23 mouse cellular contexts compared by ENCODE assay signal in the genomic region with DNA sequence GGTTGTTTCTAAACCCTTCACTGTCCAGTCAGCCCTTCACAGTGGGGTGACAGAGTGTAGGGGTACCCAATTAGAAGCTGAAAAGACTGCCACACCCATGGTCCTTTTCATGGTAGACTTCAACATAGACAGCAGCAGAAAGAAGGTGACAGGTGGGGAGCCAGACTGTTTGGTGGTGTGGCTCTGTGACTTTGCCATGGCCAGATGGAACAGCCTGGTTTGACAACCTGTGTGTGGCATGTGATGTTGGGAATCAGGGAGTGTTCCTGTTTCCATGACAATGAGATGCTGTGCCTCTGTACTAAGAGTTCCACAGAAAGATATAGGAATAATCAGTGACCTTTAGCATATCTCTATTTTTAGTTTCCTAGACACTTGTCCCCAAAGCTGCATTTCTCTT.
DNase-seq lines count a peak whose midpoint lies in the region; ATAC-seq lines count a peak whose summit lies in the region.
"Had no signal": no experiment of that assay in that cellular context is flagged by ENCODE, and none has a peak within 500 bp of the region (broad histone marks: within the 10 kb centered on the region; RNA-seq: fewer than 3 reads in every experiment).

No protein-coding gene starts in this region.

- H3K4me1 ChIP-seq in heart, embryonic 11.5 days (ENCODE audit: control insufficient read depth, insufficient read depth, low read length) = no peaks in the 10 kb centered on the region
- H3K4me1 ChIP-seq: embryonic facial prominence, embryonic 15.5 days; heart, embryonic 12.5 days; hindbrain, embryonic 12.5 days; neural tube, embryonic 15.5 days; stomach, embryonic 15.5 days had no signal

- H3K9ac ChIP-seq in heart, embryonic 11.5 days (ENCODE audit: low read depth, low read length) = no peak overlapping the region
- H3K9ac ChIP-seq: embryonic facial prominence, embryonic 15.5 days; heart, embryonic 12.5 days; hindbrain, embryonic 12.5 days; neural tube, embryonic 15.5 days; stomach, embryonic 15.5 days had no signal

- no peak overlapping the region for H3K4me2 ChIP-seq in heart, embryonic 11.5 days
- H3K4me2 ChIP-seq: embryonic facial prominence, embryonic 15.5 days; heart, embryonic 12.5 days; hindbrain, embryonic 12.5 days; neural tube, embryonic 15.5 days; stomach, embryonic 15.5 days had no signal

- no peak overlapping the region for H3K4me3 ChIP-seq in heart, embryonic 11.5 days (ENCODE audit: low read depth, low read length)
- H3K4me3 ChIP-seq: embryonic facial prominence, embryonic 15.5 days; heart, embryonic 12.5 days; hindbrain, embryonic 12.5 days; megakaryocyte, embryonic 14.5 days; neural tube, embryonic 15.5 days; stomach, embryonic 15.5 days had no signal

- no peak overlapping the region for H3K27ac ChIP-seq in heart, embryonic 11.5 days (ENCODE audit: low read depth, low read length)
- H3K27ac ChIP-seq: embryonic facial prominence, embryonic 15.5 days; hindbrain, embryonic 12.5 days; neural tube, embryonic 15.5 days; stomach, embryonic 15.5 days had no signal

- no peaks in the 10 kb centered on the region for H3K9me3 ChIP-seq in heart, embryonic 11.5 days (replicated peaks; ENCODE audit: control insufficient read depth, low read length)
- H3K9me3 ChIP-seq: embryonic facial prominence, embryonic 15.5 days; heart, embryonic 12.5 days; hindbrain, embryonic 12.5 days; megakaryocyte, embryonic 14.5 days; neural tube, embryonic 15.5 days; stomach, embryonic 15.5 days had no signal

- no peaks in the 10 kb centered on the region for H3K36me3 ChIP-seq in heart, embryonic 11.5 days (ENCODE audit: control insufficient read depth, insufficient read depth, low read length)
- H3K36me3 ChIP-seq: embryonic facial prominence, embryonic 15.5 days; G1E; heart, embryonic 12.5 days; hindbrain, embryonic 12.5 days; neural tube, embryonic 15.5 days; stomach, embryonic 15.5 days had no signal

- peak; percentile 68 for DNase-seq in heart, adult 11 months
- peak; percentile 79 for DNase-seq in cerebellum, adult 9-11 months
- peak; percentile 34 to 62 for DNase-seq in layer of hippocampus, adult 18-20 months (ENCODE audit: low spot score in 2 of 2)
- peak; percentile 42 to 57 for DNase-seq in layer of hippocampus, postnatal 36 days
- DNase-seq in c-Kit-positive CD71-positive TER-119-positive erythroid progenitor cells, embryonic 14.5 days (ENCODE audit: low spot score) = no peak
- no peak for DNase-seq in lung, postnatal 10 days
- DNase-seq in spleen, postnatal 4 days (ENCODE audit: low spot score in 2 of 2) = no peak
- DNase-seq: adrenal gland, postnatal 36 days; heart, postnatal 14 days; kidney, adult 8-10 months; kidney, postnatal 14 days; left cerebral cortex, postnatal 4 days; liver; lung, postnatal 14 days had no signal

- no peaks in the 10 kb centered on the region for H3K27me3 ChIP-seq in heart, embryonic 11.5 days (ENCODE audit: control insufficient read depth, insufficient read depth, low read length)
- H3K27me3 ChIP-seq: embryonic facial prominence, embryonic 15.5 days; heart, embryonic 12.5 days; hindbrain, embryonic 12.5 days; megakaryocyte, embryonic 14.5 days; neural tube, embryonic 15.5 days; stomach, embryonic 15.5 days had no signal

- ATAC-seq in heart, embryonic 11.5 days (replicated peaks; ENCODE audit: insufficient number of reproducible peaks, low FRiP score, low TSS enrichment) = no peak
- ATAC-seq: midbrain, embryonic 16.5 days had no signal

Comparison
In these comparisons a context has a peak if more than half of its experiments do, and no peak if none do; other contexts are left out.
1. DNase-seq: peak in heart, adult 11 months (single experiment), cerebellum, adult 9-11 months (single experiment), layer of hippocampus, adult 18-20 months (2 of 2) and layer of hippocampus, postnatal 36 days (2 of 2); none in c-Kit-positive CD71-positive TER-119-positive erythroid progenitor cells, embryonic 14.5 days (single experiment), lung, postnatal 10 days (single experiment) and spleen, postnatal 4 days (0 of 2).